Mouse (Mus musculus) cerebellum, adult 2 months (tissue): ENCODE measurements at regions not wholly inside any gene's neighbourhood (a gene's known extent, or its start where the extent isn't known, plus 50 kb on each side); places are given as distances from the start of the nearest gene placed in this dataset.

Source experiments
- CTCF ChIP-seq: fragments of 200-500 bp; IDR thresholded peaks from 2 replicates; pipeline ENCODE4 v1.5.1; 2011; ENCODE audit warnings: low read depth, mild to moderate bottlenecking, control low read depth, low read length, moderate library complexity, borderline replicate concordance; ENCODE audit not compliant: insufficient read depth
- POLR2A ChIP-seq: fragments of 200-500 bp; IDR thresholded peaks from 2 replicates; pipeline ENCODE4 v1.6.1; 2011; ENCODE audit warnings: low read length, control low read depth, borderline replicate concordance; ENCODE audit not compliant: insufficient read depth

GRCm38 (mm10) chr8:92209081-92209480 is 148.3 kb upstream of the Irx5 start:
- no peak for TF ChIP-seq POLR2A
- TF ChIP-seq CTCF = no peak
